Mouse (Mus musculus) induced T-regulatory cell, adult 2 months (primary cell): Measurements from ENCODE around the gene Med13l.
A peak's percentile ranks its signal among the peaks of the same experiment; 100 is the strongest.

Experiments
- DNase-seq: peaks from one replicate; pipeline ENCODE4 v3.0.0-alpha.2; 2012; ENCODE audit warnings: low read depth

Med13l gene

DNA sequence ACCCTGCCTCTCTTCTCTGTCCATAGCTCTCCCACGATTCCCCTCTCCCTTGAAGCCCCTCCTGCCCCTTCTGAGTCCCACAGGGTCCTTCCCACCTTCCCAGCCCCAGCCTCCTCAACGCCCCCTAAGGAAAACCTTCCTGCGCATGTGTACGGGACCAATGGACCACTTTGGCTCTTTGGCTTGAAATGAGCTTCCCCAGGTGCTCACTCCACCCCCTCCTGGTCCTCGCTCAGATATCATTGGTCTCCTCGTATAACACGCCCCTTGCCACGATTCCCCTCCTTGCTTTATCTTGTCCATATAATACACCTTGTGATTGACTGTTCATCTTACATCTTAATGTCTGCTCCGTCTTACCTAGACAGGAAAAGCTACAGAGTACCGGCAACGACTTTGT lies 237.3 kb downstream of the Med13l start:
- DNase-seq: no peak

DNA sequence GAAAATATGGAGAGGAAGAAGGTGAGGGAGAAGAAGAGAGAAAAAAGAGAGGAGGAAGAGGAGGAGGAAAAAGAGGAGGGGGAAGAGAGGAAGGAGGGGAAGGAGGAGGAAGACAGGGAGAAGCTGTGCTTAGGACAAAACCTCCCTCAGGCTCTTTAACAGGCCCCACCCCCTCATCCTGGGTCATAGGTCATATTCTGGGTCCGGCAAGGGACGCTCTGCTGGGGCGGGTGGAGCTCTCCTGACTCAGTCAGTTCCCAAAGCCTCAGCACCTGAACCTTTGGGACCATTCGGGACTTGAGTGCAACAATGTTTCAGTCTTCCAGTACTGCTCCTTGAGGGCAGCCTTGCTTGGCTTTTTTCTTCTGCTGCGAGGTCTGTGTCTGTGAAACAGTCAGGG lies 241.1 kb downstream of the Med13l start:
- no peak for DNase-seq

DNA sequence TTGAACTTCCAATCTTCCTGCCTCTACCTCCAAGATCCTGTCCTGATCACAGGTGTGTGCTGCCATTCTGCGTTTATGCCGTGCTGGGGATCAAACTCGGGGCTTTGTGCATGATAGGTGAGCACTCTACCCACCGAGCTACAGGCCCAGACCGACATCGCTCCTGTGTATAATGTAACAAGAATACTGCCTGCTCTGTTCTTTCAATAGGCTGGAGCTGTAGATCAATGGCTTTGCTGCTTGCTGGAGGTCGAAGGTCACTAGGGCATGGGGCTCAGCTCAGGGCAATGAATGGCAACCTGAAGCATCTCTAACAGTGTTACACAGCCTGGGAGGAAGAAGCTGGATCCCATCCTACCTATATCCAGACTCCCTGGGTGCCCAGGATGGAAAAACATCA lies 241.6 kb downstream of the Med13l start:
- DNase-seq: no peak

DNA sequence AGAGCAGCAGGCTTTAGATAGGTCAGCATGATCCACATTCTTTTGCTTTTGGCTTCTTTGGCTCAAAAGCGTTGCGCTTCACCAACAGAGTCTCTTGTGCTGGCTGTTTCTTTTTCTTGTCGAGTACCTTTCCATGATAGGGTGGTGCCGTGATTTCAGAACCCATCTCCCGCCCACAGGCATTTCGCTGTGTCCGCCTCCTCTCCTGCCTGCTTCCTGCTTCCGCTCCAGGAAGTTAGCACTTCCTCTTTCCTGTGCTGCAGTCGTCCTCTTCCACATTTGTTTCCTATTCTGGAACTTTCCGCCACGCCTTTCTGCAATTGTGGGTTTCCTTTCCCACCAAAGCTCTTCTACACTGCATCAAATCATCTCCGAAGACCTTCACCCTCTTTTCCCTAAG lies 248.5 kb downstream of the Med13l start:
- no peak for DNase-seq

DNA sequence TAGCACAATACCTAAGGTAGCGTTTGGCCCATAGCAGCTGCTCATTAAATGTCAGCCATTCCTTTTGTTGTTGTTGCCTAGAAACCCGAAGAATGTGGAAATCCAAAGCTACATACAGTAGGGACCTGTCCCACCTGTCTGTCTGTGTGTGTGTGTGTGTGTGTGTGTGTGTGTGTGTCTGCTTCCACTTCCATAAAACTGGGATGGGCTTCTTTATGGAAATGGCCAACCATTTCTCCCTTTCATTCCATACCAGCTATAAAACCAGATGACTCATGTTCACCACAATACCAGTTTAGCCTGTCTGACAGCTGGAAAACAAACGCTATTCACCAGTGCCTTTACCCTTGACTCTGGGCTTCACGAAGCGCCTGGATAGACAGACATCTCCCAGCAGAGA lies 249.1 kb downstream of the Med13l start:
- DNase-seq: no peak

DNA sequence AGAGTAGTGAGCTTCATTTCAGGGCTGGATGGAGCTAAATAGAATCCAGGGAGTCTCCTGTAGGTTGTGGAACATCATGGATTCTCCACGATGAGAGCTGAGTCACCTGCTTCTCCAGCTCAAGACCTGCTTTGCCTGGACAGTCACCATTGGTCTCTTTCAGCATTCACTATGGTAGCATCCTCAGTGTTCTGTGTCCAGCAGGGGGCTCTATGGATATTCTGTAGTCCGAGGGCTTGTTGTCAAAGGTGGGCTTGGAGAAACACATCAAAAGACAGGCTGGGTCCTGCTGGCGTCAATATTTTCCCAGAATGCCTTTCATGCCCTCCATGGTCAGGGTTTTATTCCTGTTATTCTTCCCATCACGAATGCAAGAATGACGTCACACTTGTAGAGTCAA lies 251.2 kb downstream of the Med13l start:
- DNase-seq: no peak

DNA sequence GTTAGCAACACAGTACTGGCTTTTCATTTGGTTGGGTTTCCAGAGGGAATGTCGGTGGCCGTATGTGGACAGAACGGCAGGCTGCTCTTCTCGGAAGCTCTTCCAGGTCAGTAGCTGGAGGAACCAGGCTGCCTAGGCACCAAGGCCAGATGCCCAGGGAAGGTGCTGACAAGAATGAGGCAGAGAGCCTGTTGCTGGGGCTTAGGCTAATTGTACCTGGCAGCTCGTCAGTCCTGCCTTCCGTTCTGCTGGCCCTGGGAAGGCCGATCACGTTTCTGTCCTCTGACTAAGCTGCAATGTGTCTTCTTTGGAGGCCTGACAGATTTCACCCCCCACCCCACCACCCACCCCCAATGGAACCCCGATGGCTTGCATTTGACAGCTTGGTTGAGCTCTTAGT lies 251.9 kb downstream of the Med13l start:
- no peak for DNase-seq

DNA sequence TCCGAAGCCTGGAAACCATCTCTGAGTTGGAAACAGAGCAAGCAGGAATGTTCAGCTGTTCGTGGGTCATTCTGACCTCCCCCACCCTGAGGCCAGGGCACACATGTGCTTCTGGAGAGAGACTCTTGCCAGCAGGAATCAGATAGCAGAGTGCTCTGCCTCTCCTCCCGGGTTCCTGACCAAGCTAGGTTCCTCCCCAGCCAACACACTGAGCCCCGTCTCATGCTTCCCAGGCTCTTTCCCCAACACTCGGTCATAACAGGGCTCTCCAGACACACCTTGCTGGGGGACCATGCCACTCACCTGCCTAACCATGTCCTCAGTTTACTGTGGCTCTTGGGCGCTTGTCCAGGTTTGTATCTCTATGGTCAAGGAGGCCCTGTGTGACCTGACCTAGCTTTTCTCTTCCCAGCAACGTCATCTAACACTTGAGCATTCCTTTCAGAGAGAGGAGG lies 252.5 kb downstream of the Med13l start:
- no peak for DNase-seq

DNA sequence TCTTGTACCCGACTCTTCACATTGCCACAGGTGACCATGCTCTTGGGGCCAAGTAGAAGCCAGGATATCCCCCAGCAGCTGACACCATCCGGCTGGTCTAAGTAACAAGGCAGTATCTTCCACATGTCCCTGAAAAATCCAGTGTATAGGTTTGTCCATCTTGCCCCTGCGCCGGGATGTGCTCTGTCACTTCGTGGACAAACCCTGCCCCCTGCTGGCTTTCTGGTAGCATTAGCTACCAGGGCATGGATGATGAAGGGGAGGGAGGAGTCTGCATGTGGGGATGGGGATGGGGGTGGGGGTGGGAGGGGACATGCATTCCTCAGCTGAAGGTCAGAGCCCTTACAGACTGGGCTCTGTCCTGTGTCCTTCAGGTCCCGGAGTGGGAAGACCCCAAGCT lies 253.6 kb downstream of the Med13l start:
- peak; percentile 3 for DNase-seq
